Mouse (Mus musculus) testis, adult 2 months (tissue): Measurements from ENCODE around the gene Zfp790. TPM values are rescaled to one million over a fixed set of nuclear protein-coding genes. Genes with fewer than 3 reads are reported as not detected.

Source experiments
- H3K27ac ChIP-seq: fragments of 200-500 bp; 2 replicates; pipeline ENCODE4 v1.5.1; 2012; ENCODE audit warnings: low read depth, low read length; ENCODE audit not compliant: control insufficient read depth, insufficient read depth
- H3K27me3 ChIP-seq: fragments of 200-500 bp; 2 replicates; pipeline ENCODE4 v1.6.1; 2012; ENCODE audit warnings: mild to moderate bottlenecking, low read length, moderate library complexity; ENCODE audit not compliant: control insufficient read depth, insufficient read depth
- H3K36me3 ChIP-seq: fragments of 200-500 bp; 2 replicates; pipeline ENCODE4 v1.6.1; 2012; ENCODE audit warnings: mild to moderate bottlenecking, low read length; ENCODE audit not compliant: control insufficient read depth, insufficient read depth
- H3K4me1 ChIP-seq: fragments of 200-500 bp; 2 replicates; pipeline ENCODE4 v1.6.1; 2012; ENCODE audit warnings: low read length; ENCODE audit not compliant: control insufficient read depth, insufficient read depth
- H3K4me3 ChIP-seq: fragments of 200-500 bp; 2 replicates; pipeline ENCODE4 v1.5.1; 2012; ENCODE audit warnings: low read depth, mild to moderate bottlenecking, low read length, moderate library complexity, mixed read lengths; ENCODE audit not compliant: control insufficient read depth
- CTCF ChIP-seq: fragments of 200-500 bp; IDR thresholded peaks from 2 replicates; pipeline ENCODE4 v1.5.1; 2012; ENCODE audit warnings: low read depth, mild to moderate bottlenecking, inconsistent platforms, low read length, moderate library complexity; ENCODE audit not compliant: control insufficient read depth, insufficient read depth, insufficient replicate concordance
- POLR2A ChIP-seq: fragments of 200-500 bp; IDR thresholded peaks from 2 replicates; pipeline ENCODE4 v1.6.1; 2012; ENCODE audit warnings: low read depth, mild to moderate bottlenecking, inconsistent platforms, low read length, moderate library complexity; ENCODE audit not compliant: control insufficient read depth
- polyA plus RNA-seq: library from polyadenylated mRNA; depleted of rRNA; stranded (reverse); fragments of >200 nt; gene quantifications from 2 replicates; pipeline ENCODE4 v1.2.3, GENCODE M21; 2012; rRNA removed

The Zfp790 gene
- polyA plus RNA-seq, 1 experiment, result 0.68 TPM

GRCm38 (mm10) chr7:29880056-29880455 is 64.1 kb downstream of the Zfp790 start:
- no peak for TF ChIP-seq CTCF
- TF ChIP-seq POLR2A, result no peak
- H3K27me3 ChIP-seq, result no peaks in the 10 kb centered on the region
- H3K27ac ChIP-seq, result no peak overlapping the region
- H3K36me3 ChIP-seq, result no peaks in the 10 kb centered on the region; the same call in 1 of the 2 replicates
- H3K4me3 ChIP-seq, result no peak overlapping the region
- 0 out of 2 replicates have a peak, but pooled peaks cover 2% of the 10 kb centered on the region for H3K4me1 ChIP-seq

Other genes starting within 250 kb of the Zfp790 start
- 110 and 173 TPM in 2 replicates for gene Catsperg2, start 89.1 kb upstream of the Zfp790 start, polyA plus RNA-seq
- 1.1 TPM in 2 replicates for gene Zfp84, start 47.6 kb upstream of the Zfp790 start, polyA plus RNA-seq
- 0.20 and 0.28 TPM in 2 replicates for gene Zfp30, start 32.1 kb upstream of the Zfp790 start, polyA plus RNA-seq
- 0.55 and 1.2 TPM in 2 replicates for gene Zfp940, start 37.6 kb downstream of the Zfp790 start, polyA plus RNA-seq
- 1.0 and 1.1 TPM in 2 replicates for gene Zfp420, start 43.9 kb downstream of the Zfp790 start, polyA plus RNA-seq
- 0.95 and 1.6 TPM in 2 replicates for gene Zfp27, start 90.5 kb downstream of the Zfp790 start, polyA plus RNA-seq
- 0.82 and 1.0 TPM in 2 replicates for gene Zfp383, start 92.1 kb downstream of the Zfp790 start, polyA plus RNA-seq
- gene Zfp74, start 138.0 kb downstream of the Zfp790 start, polyA plus RNA-seq, result 0.60 and 0.93 TPM in 2 replicates
- 2.5 and 2.7 TPM in 2 replicates for gene Zfp568, start 167.8 kb downstream of the Zfp790 start, polyA plus RNA-seq
- 1.1 and 1.4 TPM in 2 replicates for gene Zfp14, start 235.3 kb downstream of the Zfp790 start, polyA plus RNA-seq